Mouse (Mus musculus): ENCODE measurements around the gene Rasa4. TPM values are rescaled to one million over a fixed set of nuclear protein-coding genes. Genes with fewer than 3 reads are reported as not detected.

The Rasa4 gene
- 5.1 and 5.8 TPM in 2 replicates for polyA plus RNA-seq (2015; fragmentation: Nextera tagmentation; extraction: Ambion mirVana)

DNA sequence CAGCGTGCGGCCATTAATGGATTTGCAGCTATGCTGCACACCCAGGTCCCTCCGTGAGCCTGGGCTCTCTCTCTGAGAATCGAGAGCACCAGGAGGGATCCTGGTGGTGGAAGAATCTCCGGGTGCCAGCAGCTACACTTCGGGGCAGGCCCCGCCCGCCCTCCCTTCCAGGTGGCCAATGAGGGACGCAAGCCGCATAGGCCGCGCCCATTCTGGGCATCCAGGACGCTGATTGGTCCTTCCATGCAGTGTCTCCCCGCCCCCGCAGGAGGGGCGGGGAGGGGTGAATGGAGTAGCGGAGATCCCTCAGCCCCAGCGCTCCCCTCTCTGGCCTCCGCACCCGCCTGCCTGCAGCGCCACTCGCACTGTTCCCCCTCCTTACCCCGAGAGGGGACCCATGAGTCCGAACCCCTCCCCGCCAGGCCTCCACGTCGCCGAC is at the start of gene Rasa4:
Rasa4 (plus strand) TSS at position 248 of the 439 bp plus-strand sequence.

DNA sequence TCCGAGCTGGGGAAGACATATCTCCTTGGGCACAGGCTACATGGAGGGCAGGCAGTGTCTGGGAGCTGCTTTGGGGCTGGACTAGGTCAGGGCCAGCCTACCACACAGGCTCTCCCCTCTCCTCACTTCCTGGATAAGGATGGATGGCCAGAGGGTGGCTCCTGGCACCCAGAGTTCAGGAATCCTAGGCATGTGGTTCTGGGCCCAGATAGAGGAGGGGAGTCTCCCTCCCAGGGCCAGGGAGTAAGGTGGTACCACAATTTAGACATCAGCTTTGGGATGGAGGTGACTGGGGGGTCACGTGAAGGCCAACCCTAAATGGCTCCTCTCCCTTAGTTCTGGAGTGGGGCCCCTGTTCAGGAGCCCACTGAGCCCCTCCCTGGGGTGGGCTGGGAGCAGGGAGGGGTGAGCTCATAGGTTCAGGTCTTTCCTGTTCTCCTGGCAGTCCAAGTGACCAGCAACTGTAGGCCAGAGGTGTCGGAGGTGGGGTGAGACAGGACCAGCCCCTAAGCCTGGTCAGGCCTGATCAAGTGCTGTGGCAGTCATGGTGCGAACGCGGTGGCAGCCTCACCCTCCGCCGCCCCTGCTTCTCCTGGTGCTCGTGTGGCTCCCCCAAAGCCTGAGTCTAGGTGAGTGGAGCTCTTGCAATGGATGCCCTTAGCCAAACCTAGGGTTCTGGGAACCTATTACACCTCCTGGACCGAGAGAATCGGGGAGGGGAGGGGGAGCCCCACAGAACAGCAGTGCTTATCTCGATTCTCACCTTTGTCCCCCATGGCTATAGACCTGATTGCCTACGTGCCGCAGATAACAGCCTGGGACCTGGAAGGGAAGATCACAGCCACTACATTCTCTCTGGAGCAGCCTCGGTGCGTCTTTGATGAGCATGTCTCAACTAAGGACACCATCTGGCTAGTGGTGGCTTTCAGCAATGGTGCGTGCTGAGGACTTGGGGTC is 45.2 kb upstream of the Rasa4 start, which contains the start of gene Upk3b:
Upk3b (plus strand) TSS at position 239 of the 957 bp plus-strand sequence.

DNA sequence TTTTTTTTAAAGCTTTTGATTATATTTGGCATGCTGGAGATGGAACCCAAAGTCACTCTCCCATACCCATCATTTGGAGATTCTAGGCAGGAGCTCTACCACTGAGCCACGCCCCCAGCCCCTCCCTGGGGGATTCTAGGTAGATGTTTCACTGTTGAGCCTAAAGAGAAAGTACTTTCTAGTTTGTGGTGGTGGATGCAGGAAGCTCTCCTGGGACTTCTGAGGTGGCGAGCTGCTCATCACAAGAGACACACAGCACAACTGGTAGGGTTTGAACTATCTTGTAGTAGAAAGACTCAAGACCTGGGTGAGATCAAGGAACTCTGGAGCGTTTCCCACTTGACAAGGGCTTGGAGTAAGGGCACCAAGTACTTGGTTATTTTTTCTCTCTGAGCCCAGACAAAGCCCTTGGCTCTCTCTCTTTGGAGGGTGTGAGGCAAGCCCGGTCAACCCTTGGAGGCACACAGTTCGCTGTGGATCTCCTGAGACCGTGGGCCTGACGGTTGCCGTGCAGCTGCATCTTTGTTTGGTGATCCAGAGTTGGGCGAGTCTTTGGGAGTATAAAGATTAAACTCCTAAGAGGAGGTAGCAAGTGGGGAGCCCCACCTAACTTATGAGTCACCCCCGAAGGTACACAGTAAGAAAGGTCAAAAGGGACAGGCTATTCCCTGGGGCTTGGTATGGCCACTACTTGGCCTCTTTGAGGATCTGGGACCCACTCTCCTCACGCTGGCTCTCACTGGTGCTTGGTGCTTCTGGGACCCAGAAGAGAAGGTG is 29.2 kb upstream of the Rasa4 start, which contains the start of gene Upk3bl:
Upk3bl (plus strand) TSS at position 192 of the 777 bp plus-strand sequence.

DNA sequence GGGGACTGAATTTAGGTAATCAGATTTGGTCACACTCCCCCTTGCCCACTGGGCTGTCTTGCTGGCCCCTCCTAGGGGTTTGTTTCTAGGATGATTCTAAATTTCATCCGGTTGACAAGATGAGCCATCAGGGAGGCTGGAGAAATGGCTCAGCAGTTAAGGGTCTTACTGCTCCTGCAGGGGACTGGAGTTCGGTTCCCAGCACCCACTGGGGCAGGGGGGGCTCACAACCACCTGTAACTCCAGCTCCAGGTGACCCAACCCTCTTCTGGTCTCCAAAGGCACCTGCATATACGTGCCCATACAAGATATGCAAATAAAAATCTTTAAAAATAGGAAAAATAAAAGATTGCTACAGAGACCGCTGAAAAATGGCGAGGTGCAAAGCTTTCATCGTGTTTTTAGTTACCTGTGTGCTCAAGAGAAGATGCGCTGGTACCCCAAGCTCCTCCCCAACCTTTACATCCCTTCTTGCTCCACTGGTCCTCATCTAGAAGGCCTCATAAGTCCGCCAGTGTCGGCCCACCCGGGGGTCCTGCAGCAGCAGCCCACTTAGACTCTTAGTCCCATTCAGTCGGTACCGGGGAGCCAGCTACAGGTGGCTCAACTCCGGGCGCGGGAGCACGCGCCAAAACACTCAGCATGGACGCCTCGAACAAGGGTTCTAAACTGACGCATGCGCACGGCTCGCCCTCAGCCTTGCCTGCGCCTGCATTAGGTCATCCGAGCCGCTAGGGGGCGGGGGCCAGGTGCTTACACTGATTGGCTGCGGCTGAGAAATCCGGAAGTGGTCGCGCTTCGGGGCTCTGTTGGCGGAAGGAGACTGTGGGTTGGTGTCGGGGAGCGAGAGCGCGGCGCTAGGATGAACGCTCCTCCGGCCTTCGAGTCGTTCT is 32.4 kb downstream of the Rasa4 start, which contains the start of gene Polr2j:
Polr2j (plus strand) TSS at position 741 of the 893 bp plus-strand sequence.

DNA sequence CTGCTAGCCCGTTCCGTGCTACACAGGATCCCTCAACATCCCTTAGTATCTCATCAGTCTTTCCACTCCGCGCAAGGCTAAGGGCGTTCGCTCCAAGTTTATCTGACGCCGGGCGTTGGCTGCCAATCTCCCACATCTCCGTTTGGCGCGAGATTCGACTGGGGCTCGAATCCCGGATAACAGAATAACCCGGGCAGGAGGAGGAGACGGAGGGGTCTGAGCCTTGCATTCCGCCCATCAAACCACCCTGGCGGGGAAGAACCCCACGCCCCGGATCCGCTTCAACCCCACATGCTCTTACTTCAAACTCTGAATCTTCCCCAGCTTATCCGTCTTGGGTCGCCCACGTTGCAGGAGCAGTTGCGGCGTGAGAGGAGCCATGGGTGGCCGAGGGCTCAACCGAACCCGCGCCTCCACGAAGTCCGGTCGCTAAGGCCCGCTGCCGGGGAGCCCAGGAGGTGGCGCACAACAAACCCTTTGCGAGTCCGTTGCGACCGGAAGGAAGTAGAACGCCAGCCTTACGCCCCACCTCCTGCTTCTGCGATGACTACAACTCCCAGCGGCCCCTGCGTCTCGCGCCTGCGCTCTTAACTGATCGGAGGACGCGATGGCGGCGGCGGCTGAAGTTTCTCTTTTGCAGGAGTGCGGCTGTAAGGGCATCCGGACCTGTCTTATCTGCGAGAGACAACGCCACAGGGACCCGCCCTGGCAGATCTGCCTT is 52.0 kb downstream of the Rasa4 start, which contains the start of the genes Lrwd1 and Alkbh4:
Lrwd1 (minus strand) TSS at position 504 of the 721 bp plus-strand sequence.
Alkbh4 (plus strand) TSS at position 576 of the 721 bp plus-strand sequence.

Other genes starting within 250 kb of the Rasa4 start
- 64.5 and 67.6 TPM in 2 replicates for gene Hspb1, start 196.0 kb upstream of the Rasa4 start, polyA plus RNA-seq (2015; fragmentation: Nextera tagmentation; extraction: Ambion mirVana)
- gene Ywhag, start 149.3 kb upstream of the Rasa4 start, polyA plus RNA-seq (2015; fragmentation: Nextera tagmentation; extraction: Ambion mirVana) = 55.4 and 62.3 TPM in 2 replicates
- gene Ssc4d, start 109.4 kb upstream of the Rasa4 start, polyA plus RNA-seq (2015; fragmentation: Nextera tagmentation; extraction: Ambion mirVana) = 2.8 and 3.6 TPM in 2 replicates
- not detected in 2 replicates for gene Zp3, start 103.8 kb upstream of the Rasa4 start, polyA plus RNA-seq (2015; fragmentation: Nextera tagmentation; extraction: Ambion mirVana)
- 6.9 and 10.6 TPM in 2 replicates for gene Dtx2, start 89.1 kb upstream of the Rasa4 start, polyA plus RNA-seq (2015; fragmentation: Nextera tagmentation; extraction: Ambion mirVana)
- 28.8 and 32.7 TPM in 2 replicates for gene Upk3b, start 45.4 kb upstream of the Rasa4 start, polyA plus RNA-seq (2015; fragmentation: Nextera tagmentation; extraction: Ambion mirVana)
- not detected in 2 replicates for gene Upk3bl, start 29.4 kb upstream of the Rasa4 start, polyA plus RNA-seq (2015; fragmentation: Nextera tagmentation; extraction: Ambion mirVana)
- 188 and 203 TPM in 2 replicates for gene Polr2j, start 32.7 kb downstream of the Rasa4 start, polyA plus RNA-seq (2015; fragmentation: Nextera tagmentation; extraction: Ambion mirVana)
- gene Lrwd1, start 52.2 kb downstream of the Rasa4 start, polyA plus RNA-seq (2015; fragmentation: Nextera tagmentation; extraction: Ambion mirVana) = 46.2 and 50.8 TPM in 2 replicates
- gene Alkbh4, start 52.2 kb downstream of the Rasa4 start, polyA plus RNA-seq (2015; fragmentation: Nextera tagmentation; extraction: Ambion mirVana) = 17.4 and 18.6 TPM in 2 replicates
- gene Orai2, start 86.8 kb downstream of the Rasa4 start, polyA plus RNA-seq (2015; fragmentation: Nextera tagmentation; extraction: Ambion mirVana) = 9.1 and 12.4 TPM in 2 replicates
- 29.3 and 32.6 TPM in 2 replicates for gene Prkrip1, start 115.0 kb downstream of the Rasa4 start, polyA plus RNA-seq (2015; fragmentation: Nextera tagmentation; extraction: Ambion mirVana)
- gene Sh2b2, start 162.6 kb downstream of the Rasa4 start, polyA plus RNA-seq (2015; fragmentation: Nextera tagmentation; extraction: Ambion mirVana) = 2.0 and 3.1 TPM in 2 replicates

All from spleen, postnatal 0 days (tissue).